Mouse (Mus musculus) bone marrow, adult 2 months (tissue): ENCODE data around the gene Sppl3.
"Not testable (repeated sequence)": the region's sequence is repeated elsewhere in the genome, so short reads cannot be mapped to it uniquely, and the experiment has no call there.

Experiments used
- CTCF ChIP-seq: fragments of 200-500 bp; IDR thresholded peaks from 2 replicates; pipeline ENCODE4 v1.5.1; 2011; ENCODE audit warnings: low read length, control low read depth; ENCODE audit not compliant: control insufficient read depth, insufficient read depth
- POLR2A ChIP-seq: fragments of 200-500 bp; IDR thresholded peaks from 2 replicates; pipeline ENCODE4 v1.6.1; 2011; ENCODE audit warnings: low read depth, mild to moderate bottlenecking, control low read depth, low read length, borderline replicate concordance; ENCODE audit not compliant: control insufficient read depth

DNA sequence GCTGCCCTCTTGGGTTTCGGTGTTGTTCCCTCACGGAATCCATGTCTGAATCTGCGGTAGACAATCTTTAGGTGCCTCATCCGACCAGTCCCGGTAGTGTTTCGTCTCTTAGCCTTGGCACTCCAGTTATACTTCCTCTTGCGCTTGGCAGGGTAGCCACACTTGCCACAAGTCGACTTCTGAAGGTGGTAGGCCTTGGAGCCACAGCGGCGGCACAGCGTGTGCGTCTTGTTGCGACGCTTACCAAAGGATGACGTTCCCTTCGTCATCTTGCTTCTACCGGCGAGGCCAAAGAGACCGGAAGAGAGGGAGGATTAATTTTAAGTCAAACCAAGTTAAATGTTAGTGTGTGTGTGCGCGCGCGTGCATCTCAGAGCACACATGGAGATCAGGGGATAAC lies 92.3 kb downstream of the Sppl3 start:
- TF ChIP-seq CTCF, POLR2A: not testable (repeated sequence)
